Comparison of ENCODE assay signal across 18 mouse cellular contexts in the genomic region with DNA sequence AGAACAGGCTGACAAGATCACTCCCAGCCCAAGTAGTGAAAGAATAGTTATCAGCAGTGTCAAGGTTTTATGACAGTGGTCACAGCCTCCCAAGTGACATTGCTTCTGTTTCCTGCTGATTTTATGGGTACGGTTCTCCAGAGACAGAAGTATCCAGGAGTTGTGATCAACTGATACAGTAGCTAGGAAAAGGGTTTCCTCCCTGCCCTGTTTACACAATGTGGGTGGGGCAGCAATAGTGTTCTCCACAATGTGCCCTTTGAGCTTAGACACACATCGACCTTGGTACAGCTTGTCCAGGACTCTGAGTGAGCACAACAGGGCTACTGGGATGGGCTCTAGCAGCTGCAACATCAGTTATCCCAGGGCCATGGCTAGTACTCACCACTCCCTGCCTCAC. TPM values are rescaled to one million over a fixed set of nuclear protein-coding genes. Genes with fewer than 3 reads are reported as not detected.
A peak's percentile ranks its signal among the peaks of the same experiment; 100 is the strongest.
DNase-seq lines count a peak whose midpoint lies in the region; ATAC-seq and TF ChIP-seq lines count a peak whose summit lies in the region.
"Had no signal": no experiment of that assay in that cellular context is flagged by ENCODE, and none has a peak within 500 bp of the region (broad histone marks: within the 10 kb centered on the region; RNA-seq: fewer than 3 reads in every experiment).

No protein-coding gene starts in this region.

- no peak overlapping the region for H3K27ac ChIP-seq in intestine, embryonic 15.5 days
- H3K27ac ChIP-seq in liver, postnatal 0 days (ENCODE audit: low read depth), result no peak overlapping the region
- H3K27ac ChIP-seq in stomach, embryonic 16.5 days (ENCODE audit: low read length), result no peak overlapping the region
- H3K27ac ChIP-seq: embryonic facial prominence, embryonic 10.5 days; forebrain, embryonic 10.5 days; layer of hippocampus, adult 2 months had no signal

- no peak overlapping the region for H3K4me2 ChIP-seq in intestine, embryonic 15.5 days (replicated peaks)
- no peak overlapping the region for H3K4me2 ChIP-seq in liver, postnatal 0 days (ENCODE audit: low read depth, low read length)
- H3K4me2 ChIP-seq in stomach, embryonic 16.5 days (ENCODE audit: low read depth, low read length), result no peak overlapping the region

- ATAC-seq in intestine, embryonic 15.5 days, result peak; percentile 97
- ATAC-seq in liver, postnatal 0 days, result peak; percentile 99
- peak; percentile 74 for ATAC-seq in stomach, embryonic 16.5 days (ENCODE audit: insufficient read depth, low FRiP score)
- ATAC-seq: Patski had no signal

- peak; percentile 35 to 66 for DNase-seq in lung, adult 18-20 months
- no peak for DNase-seq in lung, postnatal 4 days
- peak; percentile 27 for DNase-seq in liver, postnatal 0 days
- DNase-seq in adrenal gland, postnatal 36 days, result no peak
- DNase-seq in spleen, adult 18-20 months, result no peak
- no peak for DNase-seq in kidney, postnatal 4 days
- DNase-seq: cerebellum, adult 18-20 months; thymus, postnatal 36 days had no signal

- no peak overlapping the region for H3K9ac ChIP-seq in intestine, embryonic 15.5 days
- no peak overlapping the region for H3K9ac ChIP-seq in liver, postnatal 0 days (replicated peaks)
- H3K9ac ChIP-seq in stomach, embryonic 16.5 days (ENCODE audit: low read length), result no peak overlapping the region

- H3K4me1 ChIP-seq in intestine, embryonic 15.5 days (replicated peaks), result no peaks in the 10 kb centered on the region
- H3K4me1 ChIP-seq in liver, postnatal 0 days (ENCODE audit: insufficient read depth), result peaks cover 3% of the 10 kb centered on the region; the same call in 1 of the 2 replicates
- H3K4me1 ChIP-seq in stomach, embryonic 16.5 days (ENCODE audit: control insufficient read depth, insufficient read depth, low read length), result no peaks in the 10 kb centered on the region; the same call in 1 of the 2 replicates
- H3K4me1 ChIP-seq: embryonic facial prominence, embryonic 10.5 days; forebrain, embryonic 10.5 days had no signal

- TF ChIP-seq CTCF in liver, postnatal 0 days (IDR thresholded peaks at IDR 0.05; ENCODE audit: low read depth), result no peak

- H3K27me3 ChIP-seq in intestine, embryonic 15.5 days (replicated peaks), result no peaks in the 10 kb centered on the region
- no peaks in the 10 kb centered on the region for H3K27me3 ChIP-seq in liver, postnatal 0 days (ENCODE audit: insufficient read depth, low read length)
- no peaks in the 10 kb centered on the region for H3K27me3 ChIP-seq in stomach, embryonic 16.5 days (ENCODE audit: control insufficient read depth, insufficient read depth, low read length)
- H3K27me3 ChIP-seq: Patski had no signal

- no peaks in the 10 kb centered on the region for H3K9me3 ChIP-seq in intestine, embryonic 15.5 days
- no peaks in the 10 kb centered on the region for H3K9me3 ChIP-seq in liver, postnatal 0 days (ENCODE audit: low read length)
- H3K9me3 ChIP-seq in stomach, embryonic 16.5 days (replicated peaks; ENCODE audit: control insufficient read depth, low read length), result no peaks in the 10 kb centered on the region
- H3K9me3 ChIP-seq: embryonic facial prominence, embryonic 10.5 days; forebrain, embryonic 10.5 days had no signal

- no peak overlapping the region for H3K4me3 ChIP-seq in intestine, embryonic 15.5 days (replicated peaks)
- no peak overlapping the region for H3K4me3 ChIP-seq in liver, postnatal 0 days (ENCODE audit: low read depth, low read length)
- no peak overlapping the region for H3K4me3 ChIP-seq in stomach, embryonic 16.5 days (replicated peaks; ENCODE audit: low read length)
- H3K4me3 ChIP-seq: embryonic facial prominence, embryonic 10.5 days; forebrain, embryonic 10.5 days; layer of hippocampus, adult 2 months had no signal

- WGBS in intestine, embryonic 15.5 days, result 27% methylated on average over 2 of the region's 2 CpGs
- WGBS in liver, postnatal 0 days (ENCODE audit: insufficient replicate concordance), result 4% methylated on average over 2 of the region's 2 CpGs
- 37% methylated on average over 2 of the region's 2 CpGs for WGBS in stomach, embryonic 16.5 days

- H3K36me3 ChIP-seq in intestine, embryonic 15.5 days, result no peaks in the 10 kb centered on the region
- no peaks in the 10 kb centered on the region for H3K36me3 ChIP-seq in liver, postnatal 0 days (replicated peaks; ENCODE audit: insufficient read depth, low read length)
- H3K36me3 ChIP-seq in stomach, embryonic 16.5 days (ENCODE audit: control insufficient read depth, insufficient read depth, low read length), result no peaks in the 10 kb centered on the region
- H3K36me3 ChIP-seq: embryonic facial prominence, embryonic 10.5 days; forebrain, embryonic 10.5 days had no signal

- TF ChIP-seq EP300 in liver, postnatal 0 days (IDR thresholded peaks at IDR 0.05; ENCODE audit: low read depth), result peak; percentile 77

RNA-seq across cellular contexts. Expression of a gene that starts 9.8 kb away (rescaled TPM):
- not detected in 2 replicates for polyA plus RNA-seq in intestine, embryonic 15.5 days (2015; fragmentation: Nextera tagmentation; extraction: Ambion mirVana)
- not detected in 2 replicates for polyA plus RNA-seq in liver, postnatal 0 days (2015; fragmentation: Nextera tagmentation; extraction: Ambion mirVana)
- not detected in 2 replicates for polyA plus RNA-seq in stomach, embryonic 16.5 days (2015; fragmentation: Nextera tagmentation; extraction: Ambion mirVana)
- total RNA-seq in adrenal gland, postnatal 36 days (2021), result not detected
- total RNA-seq: adrenal gland, postnatal 4 days; gastrocnemius, adult 18-20 months; layer of hippocampus, adult 2 months; left cerebral cortex, postnatal 36 days had no signal
- polyA plus RNA-seq: embryonic facial prominence, embryonic 10.5 days; forebrain, embryonic 10.5 days; heart, embryonic 16.5 days; Patski had no signal

RNA-seq across cellular contexts. Expression of a gene that starts 14.6 kb away (rescaled TPM):
- polyA plus RNA-seq in intestine, embryonic 15.5 days (2015; fragmentation: Nextera tagmentation; extraction: Ambion mirVana), result not detected in 2 replicates
- not detected in 2 replicates for polyA plus RNA-seq in liver, postnatal 0 days (2015; fragmentation: Nextera tagmentation; extraction: Ambion mirVana)
- polyA plus RNA-seq in stomach, embryonic 16.5 days (2015; fragmentation: Nextera tagmentation; extraction: Ambion mirVana), result not detected in 2 replicates
- not detected for total RNA-seq in adrenal gland, postnatal 36 days (2021)
- total RNA-seq: adrenal gland, postnatal 4 days; gastrocnemius, adult 18-20 months; layer of hippocampus, adult 2 months; left cerebral cortex, postnatal 36 days had no signal
- polyA plus RNA-seq: embryonic facial prominence, embryonic 10.5 days; forebrain, embryonic 10.5 days; heart, embryonic 16.5 days; Patski had no signal

Comparison
In these comparisons a context has a peak if more than half of its experiments do, and no peak if none do; other contexts are left out.
1. DNase-seq: peak in lung, adult 18-20 months (2 of 2) and liver, postnatal 0 days (single experiment); none in lung, postnatal 4 days (0 of 2), adrenal gland, postnatal 36 days (0 of 2), spleen, adult 18-20 months (0 of 2) and kidney, postnatal 4 days (0 of 2).
2. Peak in every context shown above with its lines, with median percentiles within 50 percentile points of each other: ATAC-seq.